Mouse (Mus musculus) layer of hippocampus, postnatal 36 days (tissue): Measurements from ENCODE around the gene Zbtb46. TPM values are rescaled to one million over a fixed set of nuclear protein-coding genes. Genes with fewer than 3 reads are reported as not detected.

Experiments used
- DNase-seq, 2 experiments: peaks; one replicate each; pipeline ENCODE4 v3.0.0; 2022
- total RNA-seq, 2 experiments: library from RNA; stranded (reverse); gene quantifications; 2 replicates each; pipeline ENCODE4 v1.2.3; 2021

The Zbtb46 gene
- total RNA-seq, 2 experiments from 2014 or later = 5.8 to 6.2 TPM

- DNase-seq = no peak
These were observed 57.7 kb downstream of the Zbtb46 start for GRCm38 (mm10) chr2:181401497-181401896.

GRCm38 (mm10) chr2:181397207-181397761, 61.9 kb downstream of the Zbtb46 start:
- no peak for DNase-seq

- DNase-seq = no peak
These were observed 65.1 kb downstream of the Zbtb46 start for GRCm38 (mm10) chr2:181394086-181394485.

- DNase-seq = peak; percentile 80 to 83
These were observed 66.5 kb downstream of the Zbtb46 start for GRCm38 (mm10) chr2:181392600-181393213.

- DNase-seq = no peak
These were observed 67.7 kb downstream of the Zbtb46 start for GRCm38 (mm10) chr2:181391541-181391940.

GRCm38 (mm10) chr2:181391022-181391421, 68.2 kb downstream of the Zbtb46 start:
- no peak for DNase-seq

GRCm38 (mm10) chr2:181390136-181390870, 68.9 kb downstream of the Zbtb46 start:
- DNase-seq = no peak

GRCm38 (mm10) chr2:181386663-181387210, 72.5 kb downstream of the Zbtb46 start:
- no peak for DNase-seq

GRCm38 (mm10) chr2:181385885-181386284, 73.3 kb downstream of the Zbtb46 start:
- DNase-seq = peak in 1 of 2 experiments; percentile 40

- peak; percentile 47 to 48 for DNase-seq
These were observed 74.3 kb downstream of the Zbtb46 start for GRCm38 (mm10) chr2:181384919-181385391.

- DNase-seq = no peak
These were observed 74.8 kb downstream of the Zbtb46 start for GRCm38 (mm10) chr2:181384463-181384862.

GRCm38 (mm10) chr2:181381631-181382306, 77.5 kb downstream of the Zbtb46 start:
- no peak for DNase-seq

GRCm38 (mm10) chr2:181381107-181381506, 78.1 kb downstream of the Zbtb46 start:
- no peak for DNase-seq

- no peak for DNase-seq
These were observed 79.0 kb downstream of the Zbtb46 start for GRCm38 (mm10) chr2:181380251-181380650.

GRCm38 (mm10) chr2:181379778-181380177, 79.4 kb downstream of the Zbtb46 start, which contains the start of gene Lime1:
Gene Lime1, plus strand, starts transcription at chr2:181380078.
- DNase-seq = no peak

GRCm38 (mm10) chr2:181378701-181379100, 80.5 kb downstream of the Zbtb46 start:
- no peak for DNase-seq

GRCm38 (mm10) chr2:181377230-181377629, 82.0 kb downstream of the Zbtb46 start:
- no peak for DNase-seq

GRCm38 (mm10) chr2:181375787-181376186, 83.4 kb downstream of the Zbtb46 start:
- no peak for DNase-seq

- DNase-seq = no peak
These were observed 89.2 kb downstream of the Zbtb46 start for GRCm38 (mm10) chr2:181370001-181370400.

GRCm38 (mm10) chr2:181365655-181366075, 93.6 kb downstream of the Zbtb46 start:
- DNase-seq = peak in 1 of 2 experiments; percentile 25

- peak; percentile 89 to 91 for DNase-seq
These were observed 94.2 kb downstream of the Zbtb46 start, which contains the start of the genes Zgpat and Arfrp1 for GRCm38 (mm10) chr2:181364860-181365596. Gene Zgpat, plus strand, starts transcription at chr2:181364928. Gene Arfrp1, minus strand, starts transcription at chr2:181365404.

- DNase-seq = no peak
These were observed 94.8 kb downstream of the Zbtb46 start for GRCm38 (mm10) chr2:181364487-181364859.
